Mouse (Mus musculus): ENCODE data around the gene Celf2. TPM values are rescaled to one million over a fixed set of nuclear protein-coding genes. Genes with fewer than 3 reads are reported as not detected.
"Not testable (repeated sequence)": the region's sequence is repeated elsewhere in the genome, so short reads cannot be mapped to it uniquely, and the experiment has no call there.

The Celf2 gene
- total RNA-seq, 1 experiment from 2014 or later = 180 TPM

GRCm38 (mm10) chr2:6622082-6622481, 887.3 kb downstream of the Celf2 start:
- ATAC-seq (replicated peaks in 1 of 2; ENCODE audit: insufficient read depth in 1 of 2, low FRiP score in 2 of 2, low TSS enrichment in 1 of 2, low read depth in 1 of 2, poor library complexity in 2 of 2, severe bottlenecking in 2 of 2) = no peak

GRCm38 (mm10) chr2:6618856-6619255, 890.5 kb downstream of the Celf2 start:
- ATAC-seq (replicated peaks in 1 of 2; ENCODE audit: insufficient read depth in 1 of 2, low FRiP score in 2 of 2, low TSS enrichment in 1 of 2, low read depth in 1 of 2, poor library complexity in 2 of 2, severe bottlenecking in 2 of 2) = no peak

- no peak for ATAC-seq (replicated peaks in 1 of 2; ENCODE audit: insufficient read depth in 1 of 2, low FRiP score in 2 of 2, low TSS enrichment in 1 of 2, low read depth in 1 of 2, poor library complexity in 2 of 2, severe bottlenecking in 2 of 2)
These were observed 890.9 kb downstream of the Celf2 start for GRCm38 (mm10) chr2:6618450-6618849.

- ATAC-seq (replicated peaks in 1 of 2; ENCODE audit: insufficient read depth in 1 of 2, low FRiP score in 2 of 2, low TSS enrichment in 1 of 2, low read depth in 1 of 2, poor library complexity in 2 of 2, severe bottlenecking in 2 of 2) = no peak
These were observed 905.0 kb downstream of the Celf2 start for GRCm38 (mm10) chr2:6604347-6604746.

GRCm38 (mm10) chr2:6603880-6604279, 905.5 kb downstream of the Celf2 start:
- peak; percentile 21 to 27; a peak in 1 of 4 replicates for ATAC-seq (replicated peaks in 1 of 2; ENCODE audit: insufficient read depth in 1 of 2, low FRiP score in 2 of 2, low TSS enrichment in 1 of 2, low read depth in 1 of 2, poor library complexity in 2 of 2, severe bottlenecking in 2 of 2)

- ATAC-seq (replicated peaks in 1 of 2; ENCODE audit: insufficient read depth in 1 of 2, low FRiP score in 2 of 2, low TSS enrichment in 1 of 2, low read depth in 1 of 2, poor library complexity in 2 of 2, severe bottlenecking in 2 of 2) = peak in 1 of 2 experiments; percentile 45; a peak in 1 of 4 replicates
These were observed 907.2 kb downstream of the Celf2 start for GRCm38 (mm10) chr2:6602163-6602562.

- ATAC-seq (replicated peaks in 1 of 2; ENCODE audit: insufficient read depth in 1 of 2, low FRiP score in 2 of 2, low TSS enrichment in 1 of 2, low read depth in 1 of 2, poor library complexity in 2 of 2, severe bottlenecking in 2 of 2) = no peak
These were observed 910.5 kb downstream of the Celf2 start for GRCm38 (mm10) chr2:6598879-6599167.

- ATAC-seq (replicated peaks in 1 of 2; ENCODE audit: insufficient read depth in 1 of 2, low FRiP score in 2 of 2, low TSS enrichment in 1 of 2, low read depth in 1 of 2, poor library complexity in 2 of 2, severe bottlenecking in 2 of 2) = no peak
These were observed 911.1 kb downstream of the Celf2 start for GRCm38 (mm10) chr2:6598124-6598878.

GRCm38 (mm10) chr2:6594736-6595135, 914.6 kb downstream of the Celf2 start:
- ATAC-seq (replicated peaks in 1 of 2; ENCODE audit: insufficient read depth in 1 of 2, low FRiP score in 2 of 2, low TSS enrichment in 1 of 2, low read depth in 1 of 2, poor library complexity in 2 of 2, severe bottlenecking in 2 of 2) = no peak

- ATAC-seq (replicated peaks in 1 of 2; ENCODE audit: insufficient read depth in 1 of 2, low FRiP score in 2 of 2, low TSS enrichment in 1 of 2, low read depth in 1 of 2, poor library complexity in 2 of 2, severe bottlenecking in 2 of 2) = no peak
These were observed 915.2 kb downstream of the Celf2 start for GRCm38 (mm10) chr2:6594160-6594559.

- ATAC-seq (replicated peaks in 1 of 2; ENCODE audit: insufficient read depth in 1 of 2, low FRiP score in 2 of 2, low TSS enrichment in 1 of 2, low read depth in 1 of 2, poor library complexity in 2 of 2, severe bottlenecking in 2 of 2) = no peak
These were observed 915.6 kb downstream of the Celf2 start for GRCm38 (mm10) chr2:6593739-6594138.

- no peak for ATAC-seq (replicated peaks in 1 of 2; ENCODE audit: insufficient read depth in 1 of 2, low FRiP score in 2 of 2, low TSS enrichment in 1 of 2, low read depth in 1 of 2, poor library complexity in 2 of 2, severe bottlenecking in 2 of 2)
These were observed 923.2 kb downstream of the Celf2 start for GRCm38 (mm10) chr2:6586122-6586681.

GRCm38 (mm10) chr2:6585069-6585754, 924.2 kb downstream of the Celf2 start:
- no peak for ATAC-seq (replicated peaks in 1 of 2; ENCODE audit: insufficient read depth in 1 of 2, low FRiP score in 2 of 2, low TSS enrichment in 1 of 2, low read depth in 1 of 2, poor library complexity in 2 of 2, severe bottlenecking in 2 of 2)

GRCm38 (mm10) chr2:6582711-6583110, 926.7 kb downstream of the Celf2 start:
- ATAC-seq (replicated peaks in 1 of 2; ENCODE audit: insufficient read depth in 1 of 2, low FRiP score in 2 of 2, low TSS enrichment in 1 of 2, low read depth in 1 of 2, poor library complexity in 2 of 2, severe bottlenecking in 2 of 2) = peak in 1 of 2 experiments; percentile 27; a peak in 1 of 4 replicates

GRCm38 (mm10) chr2:6580066-6580465, 929.3 kb downstream of the Celf2 start:
- ATAC-seq (replicated peaks in 1 of 2; ENCODE audit: insufficient read depth in 1 of 2, low FRiP score in 2 of 2, low TSS enrichment in 1 of 2, low read depth in 1 of 2, poor library complexity in 2 of 2, severe bottlenecking in 2 of 2) = 0 out of 4 replicates have a peak, but pooled peaks of 1 of the 2 experiments have one; percentile 32

GRCm38 (mm10) chr2:6575316-6575715, 934.0 kb downstream of the Celf2 start:
- not testable (repeated sequence) for ATAC-seq (replicated peaks in 1 of 2; ENCODE audit: insufficient read depth in 1 of 2, low FRiP score in 2 of 2, low TSS enrichment in 1 of 2, low read depth in 1 of 2, poor library complexity in 2 of 2, severe bottlenecking in 2 of 2)

- no peak for ATAC-seq (replicated peaks in 1 of 2; ENCODE audit: insufficient read depth in 1 of 2, low FRiP score in 2 of 2, low TSS enrichment in 1 of 2, low read depth in 1 of 2, poor library complexity in 2 of 2, severe bottlenecking in 2 of 2)
These were observed 935.7 kb downstream of the Celf2 start for GRCm38 (mm10) chr2:6573640-6574039.

GRCm38 (mm10) chr2:6572976-6573375, 936.4 kb downstream of the Celf2 start:
- no peak for ATAC-seq (replicated peaks in 1 of 2; ENCODE audit: insufficient read depth in 1 of 2, low FRiP score in 2 of 2, low TSS enrichment in 1 of 2, low read depth in 1 of 2, poor library complexity in 2 of 2, severe bottlenecking in 2 of 2)
